Mouse (Mus musculus) kidney, adult 2 months (tissue): Measurements from ENCODE around the gene Plcb1. TPM values are rescaled to one million over a fixed set of nuclear protein-coding genes. Genes with fewer than 3 reads are reported as not detected.

Experiments used
- DNase-seq: peaks from one replicate; pipeline ENCODE4 v3.0.0; 2021
- H3K27ac ChIP-seq: fragments of 200-500 bp; 2 replicates; pipeline ENCODE4 v1.5.1; 2012; ENCODE audit warnings: low read depth, low read length, control low read depth, inconsistent platforms; ENCODE audit not compliant: insufficient read depth
- H3K27me3 ChIP-seq: fragments of 200-500 bp; replicated peaks from 2 replicates; pipeline ENCODE4 v1.6.1; 2012; ENCODE audit warnings: mild to moderate bottlenecking, moderate library complexity, low read length, inconsistent platforms; ENCODE audit not compliant: control insufficient read depth, insufficient read depth
- H3K36me3 ChIP-seq: fragments of 200-500 bp; 2 replicates; pipeline ENCODE4 v1.6.1; 2012; ENCODE audit warnings: mild to moderate bottlenecking, moderate library complexity, low read length, inconsistent platforms; ENCODE audit not compliant: control insufficient read depth, insufficient read depth
- H3K4me1 ChIP-seq: fragments of 200-500 bp; 2 replicates; pipeline ENCODE4 v1.6.1; 2011; ENCODE audit warnings: low read length; ENCODE audit not compliant: control insufficient read depth, insufficient read depth
- H3K4me3 ChIP-seq: fragments of 200-500 bp; 2 replicates; pipeline ENCODE4 v1.5.1; 2011; ENCODE audit warnings: mild to moderate bottlenecking, low read depth, low read length, control low read depth; ENCODE audit not compliant: insufficient read depth
- CTCF ChIP-seq: fragments of 200-500 bp; conservative IDR thresholded peaks from 2 replicates; pipeline ENCODE4 v1.5.1; 2011; ENCODE audit warnings: low read depth, mild to moderate bottlenecking, control low read depth, low read length, moderate library complexity, mixed read lengths; ENCODE audit not compliant: insufficient read depth, insufficient read length
- POLR2A ChIP-seq: fragments of 200-500 bp; IDR thresholded peaks from one replicate; pipeline ENCODE4 v1.6.1; 2011; ENCODE audit warnings: low read depth, low read length, control low read depth
- WGBS: fragments of 180-500 bp; shearing (Covaris S2); methylation state at CpG from one replicate; pipeline ENCODE4 v1.1.7; 2018; 5-methylcytosine and 5-hydroxymethylcytosine counted together
- polyA plus RNA-seq: library from polyadenylated mRNA; depleted of rRNA; stranded (reverse); fragments of >200 nt; gene quantifications from 2 replicates; pipeline ENCODE4 v1.2.3, GENCODE M21; 2012

Gene Plcb1
- polyA plus RNA-seq, 1 experiment = 5.0 TPM

GRCm38 (mm10) chr2:135071349-135071748, 285.5 kb downstream of the Plcb1 start:
- Histone ChIP-seq H3K4me1 (no peaks in the 10 kb centered on the region), H3K27ac (no peak overlapping the region), H3K4me3 (no peak overlapping the region), H3K27me3 (no peaks in the 10 kb centered on the region), H3K36me3 (no peaks in the 10 kb centered on the region)
- no peak for DNase-seq
- no peak for TF ChIP-seq CTCF
- TF ChIP-seq POLR2A = no peak
- WGBS = 92% methylated on average over 4 of the region's 4 CpGs

DNA sequence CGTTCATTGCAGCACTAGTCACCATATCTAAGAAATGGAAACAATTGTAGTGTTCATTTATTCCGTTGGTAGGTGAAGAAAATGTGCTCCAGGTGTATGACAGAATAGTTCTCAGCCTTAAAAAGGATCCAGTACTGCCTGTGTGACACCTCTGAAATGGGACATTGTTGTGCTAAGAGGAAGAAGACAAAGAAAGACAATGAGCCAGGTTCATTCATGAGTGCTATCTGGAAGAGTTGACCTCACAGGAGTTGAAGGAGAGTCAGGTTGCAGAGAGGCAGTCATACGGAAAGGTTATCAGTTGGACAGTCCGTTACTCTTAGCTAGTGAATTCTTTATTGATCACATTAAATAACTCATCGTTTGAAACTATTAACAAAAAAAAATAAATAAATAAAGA, 286.6 kb downstream of the Plcb1 start:
- TF ChIP-seq POLR2A (no peak), CTCF (no peak)
- Histone ChIP-seq H3K27ac (no peak overlapping the region), H3K27me3 (no peaks in the 10 kb centered on the region), H3K36me3 (no peaks in the 10 kb centered on the region), H3K4me3 (no peak overlapping the region), H3K4me1 (no peaks in the 10 kb centered on the region)
- 81% methylated on average over 5 of the region's 5 CpGs for WGBS
- DNase-seq = no peak

DNA sequence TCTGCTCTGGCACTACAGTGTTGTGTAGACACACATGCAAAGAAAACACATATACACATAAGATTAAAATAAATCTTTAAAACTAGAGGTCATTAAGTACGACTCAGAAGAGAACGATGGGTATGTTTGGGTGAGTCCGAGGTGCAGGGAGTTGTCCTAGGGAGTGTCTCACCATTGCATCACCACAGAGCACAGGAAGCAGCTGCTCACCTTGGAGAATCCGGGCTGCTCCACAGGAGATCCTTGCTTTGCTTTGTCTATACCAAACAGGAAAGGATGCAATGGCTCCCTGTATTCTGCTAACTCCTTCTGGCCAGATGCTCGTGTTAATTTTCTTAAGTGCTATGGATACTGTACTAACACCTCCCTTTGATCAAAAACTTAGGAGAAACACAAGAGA, 287.1 kb downstream of the Plcb1 start:
- Histone ChIP-seq H3K36me3 (no peaks in the 10 kb centered on the region), H3K4me3 (no peak overlapping the region), H3K4me1 (no peaks in the 10 kb centered on the region), H3K27me3 (no peaks in the 10 kb centered on the region), H3K27ac (no peak overlapping the region)
- 74% methylated on average over 5 of the region's 5 CpGs for WGBS
- DNase-seq = no peak
- no peak for TF ChIP-seq CTCF
- no peak for TF ChIP-seq POLR2A

DNA sequence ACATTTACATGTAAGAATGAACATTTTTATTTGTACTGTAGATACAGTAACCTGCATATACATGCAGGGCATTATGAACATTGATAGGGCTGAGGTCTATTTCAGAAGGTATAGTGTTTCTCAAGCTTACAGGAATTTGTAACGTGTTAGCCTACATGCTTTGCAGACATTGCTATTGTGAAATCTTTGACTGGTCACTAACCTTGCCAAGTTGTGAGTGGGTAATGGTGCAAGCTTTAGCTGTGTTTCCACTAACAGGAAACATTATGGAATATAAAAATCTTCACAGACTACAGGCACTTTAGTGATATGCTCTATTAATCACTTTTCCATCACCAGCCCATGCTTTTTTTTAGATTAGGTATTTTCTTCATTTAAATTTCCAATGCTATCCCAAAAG, 289.5 kb downstream of the Plcb1 start:
- 67% methylated on average over 1 of the region's 1 CpGs for WGBS
- TF ChIP-seq CTCF = no peak
- no peak for TF ChIP-seq POLR2A
- Histone ChIP-seq H3K36me3 (no peaks in the 10 kb centered on the region), H3K4me3 (no peak overlapping the region), H3K4me1 (no peaks in the 10 kb centered on the region), H3K27ac (no peak overlapping the region), H3K27me3 (no peaks in the 10 kb centered on the region)
- no peak for DNase-seq

- Histone ChIP-seq H3K4me3 (no peak overlapping the region), H3K36me3 (no peaks in the 10 kb centered on the region), H3K27me3 (no peaks in the 10 kb centered on the region), H3K4me1 (no peaks in the 10 kb centered on the region), H3K27ac (no peak overlapping the region; the same call in 1 of the 2 replicates)
- TF ChIP-seq POLR2A = no peak
- DNase-seq = no peak
- 63% methylated on average over 5 of the region's 5 CpGs for WGBS
These were observed 306.8 kb downstream of the Plcb1 start for GRCm38 (mm10) chr2:135092588-135093162.

- Histone ChIP-seq H3K4me1 (no peaks in the 10 kb centered on the region), H3K27ac (no peak overlapping the region), H3K27me3 (no peaks in the 10 kb centered on the region), H3K4me3 (no peak overlapping the region), H3K36me3 (no peaks in the 10 kb centered on the region)
- TF ChIP-seq CTCF (no peak), POLR2A (no peak)
- 90% methylated on average over 4 of the region's 4 CpGs for WGBS
- no peak for DNase-seq
These were observed 315.4 kb downstream of the Plcb1 start for GRCm38 (mm10) chr2:135101292-135101691.

DNA sequence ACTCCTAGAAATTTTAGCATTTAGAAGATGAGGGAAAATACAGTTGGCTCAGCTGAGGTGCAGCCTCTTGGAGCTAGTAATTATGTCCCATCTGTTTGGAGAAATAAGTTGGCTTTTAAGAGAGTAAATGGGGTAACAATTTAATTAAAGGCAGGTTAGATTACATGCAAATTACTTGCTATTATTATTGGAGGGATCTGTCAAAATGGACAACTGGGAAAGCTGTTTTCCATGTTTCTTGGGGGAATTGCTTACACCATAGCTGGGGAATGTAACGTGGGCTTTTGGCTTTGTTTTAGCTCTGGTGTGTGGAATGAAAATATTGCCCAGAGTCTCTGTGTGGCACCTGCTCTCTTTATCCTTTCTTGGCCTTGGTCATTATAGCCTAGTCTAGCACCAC, 316.1 kb downstream of the Plcb1 start:
- WGBS = 95% methylated on average over 1 of the region's 1 CpGs
- TF ChIP-seq CTCF = no peak
- no peak for TF ChIP-seq POLR2A

More for the DNA sequence above, 316.1 kb downstream of the Plcb1 start:
- no peaks in the 10 kb centered on the region for H3K36me3 ChIP-seq
- no peak for DNase-seq
- no peaks in the 10 kb centered on the region for H3K27me3 ChIP-seq
- no peaks in the 10 kb centered on the region for H3K4me1 ChIP-seq
- no peak overlapping the region for H3K4me3 ChIP-seq
- no peak overlapping the region for H3K27ac ChIP-seq
